Mouse (Mus musculus): ENCODE measurements at regions not wholly inside any gene's neighbourhood (a gene's known extent, or its start where the extent isn't known, plus 50 kb on each side); places are given as distances from the start of the nearest gene placed in this dataset.
"Not testable (repeated sequence)": the region's sequence is repeated elsewhere in the genome, so short reads cannot be mapped to it uniquely, and the experiment has no call there.

- DNase-seq (ENCODE audit: low spot score in 2 of 2), result no peak
Observed at GRCm38 (mm10) chr2:63580489-63581139, 396.5 kb upstream of the Kcnh7 start.

DNA sequence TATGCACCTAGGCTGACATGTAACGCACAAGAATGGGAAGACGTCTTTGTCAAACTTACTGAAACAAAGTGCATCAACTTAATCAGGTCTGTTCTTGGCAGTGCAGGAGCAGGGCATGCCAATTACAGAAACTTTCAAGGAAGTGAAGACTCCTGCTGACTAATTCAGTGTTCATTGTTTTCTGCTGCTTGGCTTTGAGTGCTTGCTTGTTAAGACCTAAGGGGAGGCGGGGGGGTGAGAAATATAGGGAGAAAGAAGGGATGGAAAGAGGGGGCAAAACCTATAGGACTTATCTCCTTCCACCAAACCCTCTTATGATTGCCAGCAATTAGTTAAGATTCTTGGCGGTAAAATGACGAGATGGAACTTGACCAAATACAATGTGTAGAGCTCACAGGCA lies 391.1 kb upstream of the Kcnh7 start:
- no peak for DNase-seq (ENCODE audit: low spot score in 2 of 2)

DNA sequence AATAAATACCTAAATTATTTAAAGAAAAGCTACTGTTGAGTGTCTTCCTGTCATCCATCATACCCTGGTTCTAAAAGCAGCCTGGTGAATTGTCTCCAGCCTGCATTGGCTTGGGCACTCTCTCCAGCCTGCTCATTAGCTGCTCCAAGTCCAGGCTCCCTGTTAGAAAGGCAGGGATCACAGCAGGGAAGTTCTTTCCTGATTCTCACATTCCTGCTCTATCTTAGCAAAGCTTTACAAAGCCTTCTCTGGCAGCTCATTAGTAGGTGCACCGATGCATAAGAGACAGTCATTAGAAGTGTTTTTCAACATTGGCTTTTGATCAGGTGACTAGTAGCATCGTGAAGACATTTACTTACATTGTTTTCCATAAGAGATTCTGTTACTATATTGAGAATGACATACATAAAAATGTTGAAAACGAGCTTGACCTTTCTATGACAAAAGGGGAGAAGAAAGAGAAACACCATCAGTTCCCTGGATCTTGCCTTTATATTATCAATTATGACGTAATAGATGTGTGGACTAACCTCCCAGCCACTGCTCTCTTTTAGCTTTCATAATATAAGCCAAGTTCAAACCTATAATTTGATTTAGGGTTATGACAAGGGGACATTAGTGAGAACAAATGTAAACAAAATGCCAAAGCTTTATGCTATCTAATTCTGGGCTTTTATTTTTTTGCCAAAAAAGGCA lies 390.1 kb upstream of the Kcnh7 start:
- no peak for DNase-seq (ENCODE audit: low spot score in 2 of 2)

DNA sequence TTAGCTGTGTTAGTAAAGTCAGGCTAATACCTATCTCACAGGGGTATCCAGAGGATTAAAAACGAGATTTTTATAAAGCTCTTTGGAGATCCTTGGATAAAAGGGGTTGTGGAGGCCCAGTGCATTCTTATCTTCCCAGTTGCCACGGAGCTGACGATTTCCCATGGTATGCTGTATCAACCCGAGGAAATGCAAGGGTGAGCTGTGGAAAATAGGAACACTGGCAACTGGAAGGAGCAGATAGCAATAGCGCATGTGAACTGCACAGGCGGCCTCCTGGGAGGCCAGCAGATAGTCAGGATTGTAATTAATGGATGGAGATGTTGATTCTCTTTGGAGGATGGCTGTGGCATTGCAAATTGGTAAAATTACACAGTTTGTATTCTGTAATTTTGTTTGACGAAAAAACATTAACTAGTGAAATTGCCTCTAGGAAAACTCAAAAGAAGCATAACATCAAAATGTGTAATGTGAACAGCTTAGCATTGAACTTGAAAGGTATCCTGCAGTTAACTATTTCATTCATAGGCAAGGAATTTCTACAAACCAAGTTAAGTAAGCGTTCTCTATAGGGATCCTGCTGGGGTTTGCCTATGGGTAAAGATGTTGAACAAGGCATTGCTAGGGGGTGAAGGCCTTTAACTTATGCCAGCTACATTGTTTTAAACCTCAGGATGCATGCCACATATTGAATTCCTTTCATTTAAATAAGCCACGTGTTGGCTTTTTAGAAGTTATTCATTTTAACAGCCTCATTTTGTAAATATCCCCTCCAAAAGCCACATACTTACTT lies 389.1 kb upstream of the Kcnh7 start:
- DNase-seq (ENCODE audit: low spot score in 2 of 2), result no peak

DNA sequence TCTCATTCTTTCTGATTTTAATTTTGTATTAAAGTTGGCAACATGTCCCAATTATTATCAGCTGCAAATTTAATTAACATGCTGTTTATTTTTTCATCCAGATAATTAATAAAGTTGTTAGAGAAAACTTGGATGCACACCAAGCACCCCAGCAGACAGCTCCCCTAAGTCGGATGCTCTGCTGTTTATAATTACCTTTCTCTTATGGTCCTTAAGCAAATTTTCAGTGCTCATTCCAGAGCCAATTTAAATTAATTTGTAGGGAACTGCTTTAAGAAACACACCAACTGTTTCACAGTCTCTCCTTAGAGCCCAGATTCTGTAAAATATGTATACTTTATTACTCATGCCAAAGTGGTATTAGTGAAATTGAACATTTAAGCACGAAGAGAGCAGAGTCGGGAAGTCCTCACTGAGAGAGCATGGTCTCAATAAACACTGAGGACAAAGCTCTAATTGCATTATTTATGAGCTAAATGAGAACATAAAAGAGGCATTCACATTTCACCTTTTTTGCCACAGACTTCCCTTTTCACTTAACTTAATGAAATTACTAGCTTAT lies 372.9 kb upstream of the Kcnh7 start:
- no peak for DNase-seq (ENCODE audit: low spot score in 2 of 2)

- DNase-seq (ENCODE audit: low spot score in 2 of 2), result not testable (repeated sequence)
Observed at GRCm38 (mm10) chr2:63541836-63542235, 357.7 kb upstream of the Kcnh7 start.

GRCm38 (mm10) chr2:63518534-63518933 lies 334.4 kb upstream of the Kcnh7 start:
- DNase-seq (ENCODE audit: low spot score in 2 of 2), result no peak

DNA sequence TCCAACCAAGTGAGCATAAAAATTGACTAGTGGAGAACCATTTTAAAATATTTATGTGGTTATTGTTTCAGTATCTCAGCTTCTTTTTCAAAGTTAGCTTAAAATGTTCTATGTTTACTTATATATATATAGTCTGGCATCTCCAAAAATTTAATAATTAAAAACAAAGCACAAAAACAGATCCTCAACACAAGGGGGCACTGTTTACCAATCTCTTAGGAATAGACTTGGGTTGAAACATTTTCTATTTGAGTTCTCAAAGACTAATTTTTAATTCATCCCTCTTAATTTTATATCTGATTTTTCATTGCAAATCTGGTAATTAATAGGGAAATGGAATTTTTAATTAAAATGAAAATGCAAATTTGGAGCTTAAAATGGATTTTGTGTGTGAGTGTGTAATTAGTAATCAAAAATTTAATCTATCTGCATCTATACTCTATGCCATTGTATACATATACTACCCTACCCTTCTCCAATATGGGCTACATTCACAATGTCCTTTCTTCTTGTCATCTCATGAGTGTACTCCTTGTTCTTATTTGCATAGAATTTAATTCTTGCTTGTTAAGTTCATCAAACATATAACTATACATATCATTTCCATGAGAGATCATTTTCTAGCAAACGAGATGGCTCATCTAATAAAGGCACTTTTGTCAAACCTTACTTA lies 329.6 kb upstream of the Kcnh7 start:
- DNase-seq (ENCODE audit: low spot score in 2 of 2), result peak in 1 of 2 experiments; percentile 8

- peak; percentile 6 to 32 for DNase-seq (ENCODE audit: low spot score in 2 of 2)
Observed at GRCm38 (mm10) chr2:63503939-63504338, 319.9 kb upstream of the Kcnh7 start.

DNA sequence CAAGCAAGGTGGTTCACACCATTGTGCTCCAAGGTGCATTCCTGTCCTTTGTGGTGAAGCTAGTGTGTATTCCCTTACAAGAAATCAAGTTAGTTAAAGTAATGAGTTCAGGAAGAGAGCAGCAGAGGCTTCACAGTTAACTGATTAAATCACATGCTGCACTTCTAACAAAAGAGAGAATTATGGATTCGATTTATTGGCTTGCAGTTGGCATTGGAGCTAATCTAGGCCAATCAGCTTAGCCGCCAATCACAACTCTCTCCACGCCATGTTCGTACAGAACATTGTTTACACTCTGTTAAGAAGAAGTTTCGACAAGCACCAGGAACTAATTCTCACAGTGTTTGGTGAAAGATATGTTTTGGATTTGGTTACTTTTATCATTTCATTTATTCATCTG lies 292.3 kb upstream of the Kcnh7 start:
- DNase-seq (ENCODE audit: low spot score in 2 of 2), result no peak

DNA sequence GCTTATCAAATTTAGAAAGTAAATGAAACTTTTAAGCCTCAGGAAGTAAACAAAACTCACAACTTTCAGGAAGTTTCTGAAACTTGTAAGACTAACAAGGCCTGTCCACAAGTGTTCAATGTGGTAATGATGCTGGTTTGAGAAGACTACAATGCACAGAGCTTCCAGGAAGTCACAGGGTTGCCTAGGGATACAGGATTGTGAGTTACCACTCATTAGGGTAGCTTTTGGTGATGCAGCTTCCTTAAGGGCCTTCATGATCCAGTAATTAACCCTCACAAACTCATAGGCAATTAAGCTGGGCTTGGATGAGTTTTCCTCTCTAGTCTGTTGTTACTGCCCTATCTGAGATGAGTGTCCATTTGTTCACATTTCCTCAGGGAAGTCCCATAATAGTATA lies 291.2 kb upstream of the Kcnh7 start:
- no peak for DNase-seq (ENCODE audit: low spot score in 2 of 2)

DNA sequence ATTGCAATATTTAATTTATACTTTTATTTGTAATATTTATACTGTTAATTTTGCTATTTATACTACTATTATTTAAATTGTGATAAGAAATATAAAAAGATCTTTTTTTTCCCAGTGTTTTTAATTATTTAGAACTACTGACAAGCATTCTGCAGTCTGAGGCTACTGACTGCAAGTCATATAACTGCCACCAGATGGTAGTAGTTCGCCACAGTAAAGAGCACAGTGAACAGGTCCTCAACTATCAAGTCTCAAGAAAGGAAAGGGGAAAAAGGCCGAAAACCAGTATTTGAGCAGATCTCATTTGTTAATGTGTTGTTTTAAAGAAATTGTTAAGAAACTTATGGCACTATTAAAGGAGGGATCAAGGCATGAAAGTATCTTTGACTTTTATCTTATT lies 289.6 kb upstream of the Kcnh7 start:
- peak; percentile 36 to 52 for DNase-seq (ENCODE audit: low spot score in 2 of 2)

- no peak for DNase-seq (ENCODE audit: low spot score in 2 of 2)
Observed at GRCm38 (mm10) chr2:63472248-63472647, 288.2 kb upstream of the Kcnh7 start.

- DNase-seq (ENCODE audit: low spot score in 2 of 2), result no peak
Observed at GRCm38 (mm10) chr2:63459112-63459511, 275.0 kb upstream of the Kcnh7 start.

- DNase-seq (ENCODE audit: low spot score in 2 of 2), result peak; percentile 55 to 57
Observed at GRCm38 (mm10) chr2:63454263-63455011, 270.4 kb upstream of the Kcnh7 start.

DNA sequence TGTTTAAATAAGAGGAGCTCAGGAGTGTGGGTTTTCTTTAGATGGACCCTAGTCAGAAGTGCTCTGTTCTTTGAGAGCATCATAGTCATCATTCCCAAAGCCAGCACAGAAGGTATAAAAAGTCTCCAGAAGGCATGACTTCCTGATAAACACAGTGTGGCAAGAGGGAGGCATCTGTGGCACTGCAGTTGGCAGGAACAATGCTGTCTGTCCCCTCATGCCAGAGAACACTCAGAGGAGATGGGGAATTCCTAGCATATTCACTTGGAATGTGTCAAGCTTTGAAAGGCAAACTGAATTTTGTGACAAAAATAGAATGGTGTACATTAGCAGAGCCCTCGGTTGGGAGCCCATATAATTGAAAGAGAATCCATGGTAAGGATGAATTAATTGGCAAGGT lies 268.8 kb upstream of the Kcnh7 start:
- peak; percentile 26 to 35 for DNase-seq (ENCODE audit: low spot score in 2 of 2)

- DNase-seq (ENCODE audit: low spot score in 2 of 2), result no peak
Observed at GRCm38 (mm10) chr2:63452164-63452563, 268.1 kb upstream of the Kcnh7 start.

- no peak for DNase-seq (ENCODE audit: low spot score in 2 of 2)
Observed at GRCm38 (mm10) chr2:63434327-63434726, 250.2 kb upstream of the Kcnh7 start.

GRCm38 (mm10) chr2:63405405-63405804 lies 221.3 kb upstream of the Kcnh7 start:
- no peak for DNase-seq (ENCODE audit: low spot score in 2 of 2)

Measured in left cerebral cortex, adult 18-20 months (tissue).